Mouse (Mus musculus): ENCODE data around the gene Fgr.

Gene Fgr

GRCm38 (mm10) chr4:133014896-133015709 is 41.2 kb downstream of the Fgr start:
- DNase-seq (ENCODE audit: low spot score) = no peak

GRCm38 (mm10) chr4:133015710-133016651 is 42.1 kb downstream of the Fgr start:
- DNase-seq (ENCODE audit: low spot score) = no peak

- DNase-seq (ENCODE audit: low spot score) = no peak
Measured at GRCm38 (mm10) chr4:133016677-133017415, 43.0 kb downstream of the Fgr start.

GRCm38 (mm10) chr4:133017597-133018262 is 43.8 kb downstream of the Fgr start:
- DNase-seq (ENCODE audit: low spot score) = no peak

GRCm38 (mm10) chr4:133018263-133018798 is 44.4 kb downstream of the Fgr start:
- no peak for DNase-seq (ENCODE audit: low spot score)

GRCm38 (mm10) chr4:133020721-133021120 is 46.8 kb downstream of the Fgr start:
- DNase-seq (ENCODE audit: low spot score) = no peak

- peak; percentile 37 for DNase-seq (ENCODE audit: low spot score)
Measured at GRCm38 (mm10) chr4:133021181-133021671, 47.3 kb downstream of the Fgr start.

GRCm38 (mm10) chr4:133022217-133022616 is 48.3 kb downstream of the Fgr start:
- DNase-seq (ENCODE audit: low spot score) = peak; percentile 13

GRCm38 (mm10) chr4:133022954-133023635 is 49.2 kb downstream of the Fgr start:
- no peak for DNase-seq (ENCODE audit: low spot score)

- DNase-seq (ENCODE audit: low spot score) = no peak
Measured at GRCm38 (mm10) chr4:133023636-133024035, 49.7 kb downstream of the Fgr start.

- DNase-seq (ENCODE audit: low spot score) = no peak
Measured at GRCm38 (mm10) chr4:133024404-133024803, 50.5 kb downstream of the Fgr start.

GRCm38 (mm10) chr4:133024969-133025685 is 51.2 kb downstream of the Fgr start:
- DNase-seq (ENCODE audit: low spot score) = no peak

- DNase-seq (ENCODE audit: low spot score) = no peak
Measured at GRCm38 (mm10) chr4:133026272-133026671, 52.4 kb downstream of the Fgr start.

GRCm38 (mm10) chr4:133026826-133027375 is 53.0 kb downstream of the Fgr start:
- DNase-seq (ENCODE audit: low spot score) = no peak

GRCm38 (mm10) chr4:133027721-133028120 is 53.8 kb downstream of the Fgr start:
- no peak for DNase-seq (ENCODE audit: low spot score)

- DNase-seq (ENCODE audit: low spot score) = no peak
Measured at GRCm38 (mm10) chr4:133028193-133028592, 54.3 kb downstream of the Fgr start.

- DNase-seq (ENCODE audit: low spot score) = no peak
Measured at GRCm38 (mm10) chr4:133028875-133029274, 55.0 kb downstream of the Fgr start.

GRCm38 (mm10) chr4:133032410-133033095 is 58.7 kb downstream of the Fgr start:
- no peak for DNase-seq (ENCODE audit: low spot score)

GRCm38 (mm10) chr4:133034478-133034877 is 60.6 kb downstream of the Fgr start:
- DNase-seq (ENCODE audit: low spot score) = no peak

Measured in layer of hippocampus, adult 11-12 months (tissue).